Comparison of ENCODE assay signal across 8 mouse cellular contexts in the genomic region with DNA sequence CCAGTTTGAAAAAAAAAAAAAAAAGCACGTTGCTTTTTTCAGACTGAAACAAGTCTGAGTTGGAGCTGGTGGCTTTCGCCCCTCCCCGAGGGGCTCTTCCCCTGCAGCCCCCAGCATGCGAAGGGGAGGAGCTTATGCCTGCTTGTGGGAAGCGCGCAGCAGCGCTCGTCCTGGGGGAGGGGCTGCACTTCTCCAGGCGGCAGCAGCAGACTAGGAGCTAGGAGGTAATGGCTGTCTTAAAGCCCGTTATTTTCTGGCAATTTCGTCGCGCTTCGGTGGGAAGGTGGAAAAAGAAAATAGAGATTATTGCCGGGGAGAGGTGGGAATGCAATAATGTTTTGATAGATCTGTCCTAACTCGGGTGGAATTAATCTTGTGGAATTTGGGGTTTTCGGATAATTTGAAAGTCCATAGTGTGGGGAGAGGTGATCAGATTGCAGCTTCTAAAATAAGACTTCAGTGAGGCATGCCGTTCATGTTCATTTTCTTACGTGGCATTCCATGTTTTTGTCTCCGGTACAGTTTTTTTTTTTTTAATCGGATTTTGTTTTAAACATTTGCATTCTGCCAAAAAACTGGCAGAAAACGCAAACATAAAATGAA. TPM values are rescaled to one million over a fixed set of nuclear protein-coding genes. Genes with fewer than 3 reads are reported as not detected.
DNase-seq lines count a peak whose midpoint lies in the region; ATAC-seq and TF ChIP-seq lines count a peak whose summit lies in the region.

No protein-coding gene starts in this region.

- peak overlapping the region; percentile 28; the same call in 1 of the 2 replicates for H3K9ac ChIP-seq in kidney, embryonic 14.5 days (ENCODE audit: low read depth, low read length)
- H3K9ac ChIP-seq in limb, embryonic 12.5 days (replicated peaks): no peak overlapping the region
- H3K9ac ChIP-seq in midbrain, embryonic 13.5 days (replicated peaks): peak overlapping the region; percentile 39; the same call in 1 of the 2 replicates
- H3K9ac ChIP-seq in stomach, postnatal 0 days (ENCODE audit: low read length): no peak overlapping the region

- peak overlapping the region; percentile 87 for H3K4me3 ChIP-seq in megakaryocyte, embryonic 14.5 days (replicated peaks)
- H3K4me3 ChIP-seq in heart, embryonic 10.5 days: peak overlapping the region; percentile 51
- peak overlapping the region; percentile 34 for H3K4me3 ChIP-seq in kidney, embryonic 14.5 days (ENCODE audit: low read length)
- peak overlapping the region; percentile 36 for H3K4me3 ChIP-seq in limb, embryonic 12.5 days (replicated peaks)
- H3K4me3 ChIP-seq in midbrain, embryonic 13.5 days (replicated peaks): peak overlapping the region; percentile 41
- peak overlapping the region; percentile 37 for H3K4me3 ChIP-seq in stomach, postnatal 0 days (ENCODE audit: low read depth, low read length)

- TF ChIP-seq EP300 in stomach, postnatal 0 days (optimal IDR thresholded peaks at IDR 0.05): no peak

- no peaks in the 10 kb centered on the region for H3K9me3 ChIP-seq in megakaryocyte, embryonic 14.5 days
- H3K9me3 ChIP-seq in heart, embryonic 10.5 days: no peaks in the 10 kb centered on the region
- no peaks in the 10 kb centered on the region for H3K9me3 ChIP-seq in kidney, embryonic 14.5 days (ENCODE audit: control insufficient read depth, low read length)
- H3K9me3 ChIP-seq in limb, embryonic 12.5 days: no peaks in the 10 kb centered on the region
- H3K9me3 ChIP-seq in midbrain, embryonic 13.5 days: no peaks in the 10 kb centered on the region
- H3K9me3 ChIP-seq in stomach, postnatal 0 days (ENCODE audit: control insufficient read depth, low read length): no peaks in the 10 kb centered on the region

- peak overlapping the region; percentile 39 for H3K4me2 ChIP-seq in kidney, embryonic 14.5 days (replicated peaks; ENCODE audit: low read depth, low read length)
- peak overlapping the region; percentile 49 for H3K4me2 ChIP-seq in limb, embryonic 12.5 days
- peak overlapping the region; percentile 55 for H3K4me2 ChIP-seq in midbrain, embryonic 13.5 days (replicated peaks)
- H3K4me2 ChIP-seq in stomach, postnatal 0 days (replicated peaks; ENCODE audit: low read depth): peak overlapping the region; percentile 43

- H3K4me1 ChIP-seq in megakaryocyte, embryonic 14.5 days: no peaks in the 10 kb centered on the region
- H3K4me1 ChIP-seq in heart, embryonic 10.5 days: no peaks in the 10 kb centered on the region
- no peaks in the 10 kb centered on the region for H3K4me1 ChIP-seq in kidney, embryonic 14.5 days (ENCODE audit: control insufficient read depth, insufficient read depth, low read length)
- no peaks in the 10 kb centered on the region for H3K4me1 ChIP-seq in limb, embryonic 12.5 days (replicated peaks)
- H3K4me1 ChIP-seq in midbrain, embryonic 13.5 days (replicated peaks): no peaks in the 10 kb centered on the region
- no peaks in the 10 kb centered on the region for H3K4me1 ChIP-seq in stomach, postnatal 0 days (replicated peaks; ENCODE audit: control insufficient read depth, insufficient read depth)

- peak; percentile 82 for DNase-seq in embryo, embryonic 10.5 days (ENCODE audit: low spot score)
- DNase-seq in heart, embryonic 10.5 days (ENCODE audit: low spot score): peak; percentile 88
- DNase-seq in stomach, postnatal 0 days (ENCODE audit: low spot score): peak; percentile 31

- no peaks in the 10 kb centered on the region for H3K36me3 ChIP-seq in megakaryocyte, embryonic 14.5 days (replicated peaks; ENCODE audit: low read length)
- no peaks in the 10 kb centered on the region for H3K36me3 ChIP-seq in heart, embryonic 10.5 days
- H3K36me3 ChIP-seq in kidney, embryonic 14.5 days (ENCODE audit: control insufficient read depth, insufficient read depth, low read length): no peaks in the 10 kb centered on the region
- H3K36me3 ChIP-seq in limb, embryonic 12.5 days: no peaks in the 10 kb centered on the region
- no peaks in the 10 kb centered on the region for H3K36me3 ChIP-seq in midbrain, embryonic 13.5 days
- H3K36me3 ChIP-seq in stomach, postnatal 0 days (ENCODE audit: control insufficient read depth, insufficient read depth, low read length): no peaks in the 10 kb centered on the region

- 15% methylated on average over 22 of the region's 22 CpGs for WGBS in heart, embryonic 10.5 days
- 21% methylated on average over 22 of the region's 22 CpGs for WGBS in kidney, embryonic 14.5 days
- WGBS in limb, embryonic 12.5 days: 18% methylated on average over 22 of the region's 22 CpGs
- WGBS in midbrain, embryonic 13.5 days: 22% methylated on average over 22 of the region's 22 CpGs
- 17% methylated on average over 22 of the region's 22 CpGs for WGBS in stomach, postnatal 0 days

- peak overlapping the region; percentile 47; the same call in 1 of the 2 replicates for H3K27ac ChIP-seq in heart, embryonic 10.5 days
- H3K27ac ChIP-seq in kidney, embryonic 14.5 days (ENCODE audit: low read depth, low read length): no peak overlapping the region
- H3K27ac ChIP-seq in limb, embryonic 12.5 days: no peak overlapping the region
- H3K27ac ChIP-seq in midbrain, embryonic 13.5 days: no peak overlapping the region
- no peak overlapping the region for H3K27ac ChIP-seq in stomach, postnatal 0 days (replicated peaks)

- ATAC-seq in megakaryocyte, adult 5-6 weeks (ENCODE audit: poor library complexity, severe bottlenecking): no peak
- peak; percentile 93 for ATAC-seq in kidney, embryonic 14.5 days (ENCODE audit: low FRiP score, low TSS enrichment)
- ATAC-seq in limb, embryonic 12.5 days (ENCODE audit: insufficient number of reproducible peaks, insufficient read depth, low FRiP score, low TSS enrichment, low read depth): peak; percentile 92
- peak; percentile 96 for ATAC-seq in midbrain, embryonic 13.5 days
- ATAC-seq in stomach, postnatal 0 days (ENCODE audit: low FRiP score, low TSS enrichment): no peak; the same call in 1 of the 2 replicates

- H3K27me3 ChIP-seq in megakaryocyte, embryonic 14.5 days (replicated peaks): peaks cover 9% of the 10 kb centered on the region
- no peaks in the 10 kb centered on the region for H3K27me3 ChIP-seq in heart, embryonic 10.5 days (ENCODE audit: insufficient read depth, poor library complexity, severe bottlenecking)
- H3K27me3 ChIP-seq in kidney, embryonic 14.5 days (ENCODE audit: control insufficient read depth, insufficient read depth, low read length): no peaks in the 10 kb centered on the region
- peaks cover 3% of the 10 kb centered on the region; the same call in 1 of the 2 replicates for H3K27me3 ChIP-seq in limb, embryonic 12.5 days
- H3K27me3 ChIP-seq in midbrain, embryonic 13.5 days: peaks cover 7% of the 10 kb centered on the region; the same call in 1 of the 2 replicates
- no peaks in the 10 kb centered on the region for H3K27me3 ChIP-seq in stomach, postnatal 0 days (ENCODE audit: control insufficient read depth, insufficient read depth, low read length)

- TF ChIP-seq CTCF in stomach, postnatal 0 days (IDR thresholded peaks at IDR 0.05; ENCODE audit: low read depth): no peak

RNA-seq across cellular contexts. Expression of gene Mum1l1, which starts 7.2 kb away (rescaled TPM):
- not detected in 2 replicates for polyA plus RNA-seq in megakaryocyte, embryonic 14.5 days (2012; ENCODE audit: insufficient read depth, low replicate concordance)
- not detected in 2 replicates for total RNA-seq in megakaryocyte, adult 5-6 weeks (2015)
- total RNA-seq in megakaryocyte, adult 5-6 weeks (2017): not detected in 2 replicates
- 40.2 and 40.5 TPM in 2 replicates for polyA plus RNA-seq in heart, embryonic 10.5 days (2016; fragmentation: Nextera tagmentation; extraction: Ambion mirVana)
- 15.0 and 17.2 TPM in 2 replicates for polyA plus RNA-seq in kidney, embryonic 14.5 days (2014; fragmentation: Nextera tagmentation; extraction: Ambion mirVana)
- 36.3 and 41.0 TPM in 2 replicates for polyA plus RNA-seq in limb, embryonic 12.5 days (2016; fragmentation: Nextera tagmentation; extraction: Ambion mirVana)
- 7.5 and 9.3 TPM in 2 replicates for polyA plus RNA-seq in midbrain, embryonic 13.5 days (2015; fragmentation: Nextera tagmentation; extraction: Ambion mirVana)
- 5.6 and 8.2 TPM in 2 replicates for polyA plus RNA-seq in stomach, postnatal 0 days (2015; fragmentation: Nextera tagmentation; extraction: Ambion mirVana)

RNA-seq across cellular contexts. Expression of gene 4933428M09Rik, which starts 38.1 kb away (rescaled TPM):
- polyA plus RNA-seq in megakaryocyte, embryonic 14.5 days (2012; ENCODE audit: insufficient read depth, low replicate concordance): 0.39 TPM in 1 of 2 replicates, not detected in the other
- total RNA-seq in megakaryocyte, adult 5-6 weeks (2015): not detected in 2 replicates
- not detected in 2 replicates for total RNA-seq in megakaryocyte, adult 5-6 weeks (2017)
- polyA plus RNA-seq in heart, embryonic 10.5 days (2016; fragmentation: Nextera tagmentation; extraction: Ambion mirVana): not detected in 2 replicates
- not detected in 2 replicates for polyA plus RNA-seq in kidney, embryonic 14.5 days (2014; fragmentation: Nextera tagmentation; extraction: Ambion mirVana)
- polyA plus RNA-seq in limb, embryonic 12.5 days (2016; fragmentation: Nextera tagmentation; extraction: Ambion mirVana): not detected in 2 replicates
- not detected in 2 replicates for polyA plus RNA-seq in midbrain, embryonic 13.5 days (2015; fragmentation: Nextera tagmentation; extraction: Ambion mirVana)
- polyA plus RNA-seq in stomach, postnatal 0 days (2015; fragmentation: Nextera tagmentation; extraction: Ambion mirVana): not detected in 2 replicates

Comparison
In these comparisons a context has a peak if more than half of its experiments do, and no peak if none do; other contexts are left out.
1. H3K4me3 ChIP-seq: peak in every context shown above with its lines; median percentile 87 in megakaryocyte, embryonic 14.5 days; 51 in heart, embryonic 10.5 days; 41 in midbrain, embryonic 13.5 days; 37 in stomach, postnatal 0 days; 36 in limb, embryonic 12.5 days; 34 in kidney, embryonic 14.5 days.
2. ATAC-seq: peak in kidney, embryonic 14.5 days (single experiment), limb, embryonic 12.5 days (single experiment) and midbrain, embryonic 13.5 days (single experiment); none in megakaryocyte, adult 5-6 weeks (single experiment) and stomach, postnatal 0 days (single experiment).
3. DNase-seq: peak in every context shown above with its lines; median percentile 88 in heart, embryonic 10.5 days; 82 in embryo, embryonic 10.5 days; 31 in stomach, postnatal 0 days.
4. H3K9ac ChIP-seq: peak in kidney, embryonic 14.5 days (single experiment) and midbrain, embryonic 13.5 days (single experiment); none in limb, embryonic 12.5 days (single experiment) and stomach, postnatal 0 days (single experiment).
5. Peak in every context shown above with its lines, with median percentiles within 50 percentile points of each other: H3K4me2 ChIP-seq.